In genomic region chr4:134287575-134288025, GRCm38 (mm10) we compare ENCODE assay signal across 7 mouse cellular contexts. TPM values are rescaled to one million over a fixed set of nuclear protein-coding genes. Genes with fewer than 3 reads are reported as not detected.
DNase-seq lines count a peak whose midpoint lies in the region; ATAC-seq lines count a peak whose summit lies in the region.

TSS of gene Pdik1l (minus strand) at chr4:134287895.

- ATAC-seq in common myeloid progenitor, adult 5-6 weeks (replicated peaks; ENCODE audit: low read depth, poor library complexity, severe bottlenecking), result peak; percentile 74
- peak; percentile 81 for ATAC-seq in inflammation-experienced regulatory T-cells, adult 6 months
- ATAC-seq in megakaryocyte-erythroid progenitor cell, adult 5-6 weeks (replicated peaks; ENCODE audit: low FRiP score, low TSS enrichment, poor library complexity, severe bottlenecking), result peak; percentile 78

- intact Hi-C loops in left cerebral cortex, postnatal 14 days (cut with DNase I), result loop anchor here (2.0 to 5.0 kb wide), 3 partner anchors 39 to 101 kb away; partner anchors contain the start of gene Cep85

- peak; percentile 82 to 93 for DNase-seq in adrenal gland, adult (ENCODE audit: inconsistent age in 2 of 2, low spot score in 1 of 2)
- DNase-seq in gastrocnemius, adult 8-10 months (ENCODE audit: low spot score in 2 of 2), result peak; percentile 44
- DNase-seq in left cerebral cortex, postnatal 14 days (ENCODE audit: low spot score in 2 of 2), result peak; percentile 72 to 74
- peak; percentile 69 for DNase-seq in right cerebral cortex, postnatal 4 days

RNA-seq across cellular contexts. Expression of gene Pdik1l, which starts in this region (rescaled TPM):
- 27.9 and 36.1 TPM in 2 replicates for total RNA-seq in common myeloid progenitor, adult 5-6 weeks (2017)
- total RNA-seq in gastrocnemius, adult 8-10 months (2022), result 1 to 10 TPM; 2.5 to 4.1 (median 3.4) TPM
- polyA plus RNA-seq in inflammation-experienced regulatory T-cells, adult 6 months (2017; shearing (Covaris generic)), result 10 to 100 TPM; 18.5 to 26.7 (median 23.7) TPM
- 10 to 100 TPM; 16.1 to 16.4 TPM for total RNA-seq in left cerebral cortex, postnatal 14 days (2021)
- total RNA-seq in megakaryocyte-erythroid progenitor cell, adult 5-6 weeks (2014; fragmentation: Nextera tagmentation), result 12.1 and 25.9 TPM in 2 replicates
- 26.8 and 33.9 TPM in 2 replicates for total RNA-seq in megakaryocyte-erythroid progenitor cell, adult 5-6 weeks (2017)

Comparison
In these comparisons a context has a peak if more than half of its experiments do, and no peak if none do; other contexts are left out.
1. Peak in every context shown above with its lines: DNase-seq and ATAC-seq.